Mouse (Mus musculus): ENCODE data around the gene Dctd.
"Not testable (repeated sequence)": the region's sequence is repeated elsewhere in the genome, so short reads cannot be mapped to it uniquely, and the experiment has no call there.

Dctd gene

GRCm38 (mm10) chr8:48145766-48146165 is 46.9 kb downstream of the Dctd start:
- no peak for DNase-seq (ENCODE audit: low spot score)

- DNase-seq (ENCODE audit: low spot score), result no peak
These were observed 47.6 kb downstream of the Dctd start for GRCm38 (mm10) chr8:48146449-48146848.

- DNase-seq (ENCODE audit: low spot score), result peak; percentile 37
These were observed 53.3 kb downstream of the Dctd start for GRCm38 (mm10) chr8:48152062-48152738.

- DNase-seq (ENCODE audit: low spot score), result peak; percentile 54
These were observed 54.6 kb downstream of the Dctd start for GRCm38 (mm10) chr8:48153360-48154121.

GRCm38 (mm10) chr8:48157718-48158117 is 58.8 kb downstream of the Dctd start:
- no peak for DNase-seq (ENCODE audit: low spot score)

- DNase-seq (ENCODE audit: low spot score), result no peak
These were observed 59.8 kb downstream of the Dctd start for GRCm38 (mm10) chr8:48158560-48159217.

- DNase-seq (ENCODE audit: low spot score), result no peak
These were observed 78.5 kb downstream of the Dctd start for GRCm38 (mm10) chr8:48177406-48177805.

- no peak for DNase-seq (ENCODE audit: low spot score)
These were observed 79.0 kb downstream of the Dctd start for GRCm38 (mm10) chr8:48177876-48178275.

GRCm38 (mm10) chr8:48178993-48179392 is 80.1 kb downstream of the Dctd start:
- no peak for DNase-seq (ENCODE audit: low spot score)

GRCm38 (mm10) chr8:48180146-48180545 is 81.3 kb downstream of the Dctd start:
- not testable (repeated sequence) for DNase-seq (ENCODE audit: low spot score)

GRCm38 (mm10) chr8:48181000-48181399 is 82.1 kb downstream of the Dctd start:
- DNase-seq (ENCODE audit: low spot score), result no peak

GRCm38 (mm10) chr8:48183758-48184157 is 84.9 kb downstream of the Dctd start:
- DNase-seq (ENCODE audit: low spot score), result no peak

- DNase-seq (ENCODE audit: low spot score), result no peak
These were observed 89.7 kb downstream of the Dctd start for GRCm38 (mm10) chr8:48188586-48188985.

GRCm38 (mm10) chr8:48195971-48196370 is 97.1 kb downstream of the Dctd start:
- DNase-seq (ENCODE audit: low spot score), result no peak

- DNase-seq (ENCODE audit: low spot score), result no peak
These were observed 100.3 kb downstream of the Dctd start for GRCm38 (mm10) chr8:48199171-48199570.

GRCm38 (mm10) chr8:48202632-48203031 is 103.7 kb downstream of the Dctd start:
- no peak for DNase-seq (ENCODE audit: low spot score)

Data from ovary, postnatal 36 days (tissue).